Mouse (Mus musculus) stomach, embryonic 16.5 days (tissue): ENCODE measurements around the gene Stxbp1. TPM values are rescaled to one million over a fixed set of nuclear protein-coding genes. Genes with fewer than 3 reads are reported as not detected.

Experiments used
- ATAC-seq: fragments of 200-750 bp; cut with Nextera tagmentation; 2 replicates; pipeline ENCODE4 v1.8.0; 2017; ENCODE audit warnings: moderate number of reproducible peaks, moderate TSS enrichment; ENCODE audit not compliant: insufficient read depth, low FRiP score
- H3K27ac ChIP-seq: fragments of 300-500 bp; sonication (generic); 2 replicates; pipeline ENCODE4 v1.5.1; 2014; ENCODE audit warnings: low read length
- H3K27me3 ChIP-seq: fragments of 300-500 bp; sonication (generic); 2 replicates; pipeline ENCODE4 v1.6.1; 2014; ENCODE audit warnings: low read length, control low read depth, mixed read lengths; ENCODE audit not compliant: control insufficient read depth, insufficient read depth
- H3K36me3 ChIP-seq: fragments of 300-500 bp; sonication (generic); 2 replicates; pipeline ENCODE4 v1.6.1; 2014; ENCODE audit warnings: low read length; ENCODE audit not compliant: control insufficient read depth, insufficient read depth
- H3K4me1 ChIP-seq: fragments of 300-500 bp; sonication (generic); 2 replicates; pipeline ENCODE4 v1.6.1; 2014; ENCODE audit warnings: low read length, control low read depth, mixed read lengths; ENCODE audit not compliant: control insufficient read depth, insufficient read depth
- H3K4me2 ChIP-seq: fragments of 300-500 bp; sonication (generic); 2 replicates; pipeline ENCODE4 v1.6.1; 2014; ENCODE audit warnings: low read depth, low read length, mixed read lengths
- H3K4me3 ChIP-seq: fragments of 300-500 bp; sonication (generic); replicated peaks from 2 replicates; pipeline ENCODE4 v1.5.1; 2014; ENCODE audit warnings: mild to moderate bottlenecking, low read length
- H3K9ac ChIP-seq: fragments of 300-500 bp; sonication (generic); 2 replicates; pipeline ENCODE4 v1.6.1; 2014; ENCODE audit warnings: low read length
- H3K9me3 ChIP-seq: fragments of 300-500 bp; sonication (generic); replicated peaks from 2 replicates; pipeline ENCODE4 v1.6.1; 2016; ENCODE audit warnings: low read length, control low read depth; ENCODE audit not compliant: control insufficient read depth
- WGBS: fragments of 180-500 bp; shearing (Covaris S2); extraction: QIAGEN DNeasy Blood & Tissue Kit; methylation state at CpG from one replicate; pipeline ENCODE4 v1.1.7; 2014; 5-methylcytosine and 5-hydroxymethylcytosine counted together
- polyA plus RNA-seq: library from polyadenylated mRNA; unstranded; fragments of >200 nt; fragmentation: Nextera tagmentation; extraction: Ambion mirVana; gene quantifications from 2 replicates; pipeline ENCODE4 v1.2.1, GENCODE M21; 2015

Stxbp1 gene
- polyA plus RNA-seq, 1 experiment from 2014 or later = 20.8 TPM

DNA sequence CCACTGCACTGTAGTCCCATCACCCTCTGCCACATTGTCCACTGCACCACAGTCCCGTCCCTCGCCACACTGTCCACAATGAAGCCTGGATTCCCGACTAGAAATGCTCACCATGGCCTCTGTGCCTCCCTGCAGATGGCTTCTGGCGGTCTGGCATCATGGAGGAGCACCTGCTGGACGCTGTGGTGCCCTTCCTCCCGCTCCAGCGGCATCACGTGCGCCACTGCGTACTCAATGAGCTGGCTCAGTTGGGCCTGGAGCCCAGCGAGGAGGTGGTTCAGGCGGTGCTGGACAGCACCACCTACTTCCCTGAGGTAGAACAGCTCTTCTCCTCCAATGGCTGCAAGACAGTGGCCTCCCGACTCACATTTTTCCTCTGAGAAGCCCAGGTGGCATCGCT lies 85.7 kb downstream of the Stxbp1 start:
- Histone ChIP-seq H3K27ac (no peak overlapping the region), H3K9ac (no peak overlapping the region), H3K36me3 (no peaks in the 10 kb centered on the region), H3K4me2 (no peak overlapping the region), H3K9me3 (no peaks in the 10 kb centered on the region), H3K4me3 (no peak overlapping the region), H3K4me1 (peaks cover 3% of the 10 kb centered on the region; the same call in 1 of the 2 replicates), H3K27me3 (no peaks in the 10 kb centered on the region)
- WGBS = 89% methylated on average over 14 of the region's 14 CpGs
- ATAC-seq = no peak

DNA sequence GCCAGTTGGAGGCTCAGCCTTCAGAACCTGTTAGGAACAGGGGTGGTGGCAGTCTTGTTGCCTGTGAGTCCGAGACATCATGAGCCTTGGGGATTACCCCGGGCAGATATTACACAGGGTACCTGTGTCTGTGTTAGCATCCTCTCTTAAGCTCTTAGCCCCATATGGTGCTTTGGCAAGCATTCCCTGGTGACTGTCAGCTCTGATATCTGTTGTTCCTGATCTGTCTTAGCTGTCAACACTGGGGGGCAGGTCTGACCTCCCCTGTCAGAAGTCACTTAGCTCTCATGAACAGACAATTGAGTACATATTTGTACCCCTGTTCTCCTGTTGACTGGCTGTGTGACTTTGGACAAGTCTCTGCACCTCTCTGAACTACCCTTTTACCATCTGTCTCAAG lies 88.0 kb downstream of the Stxbp1 start:
- H3K27ac ChIP-seq = no peak overlapping the region
- 86% methylated on average over 2 of the region's 2 CpGs for WGBS
- H3K9me3 ChIP-seq = no peaks in the 10 kb centered on the region
- peaks cover 3% of the 10 kb centered on the region; the same call in 1 of the 2 replicates for H3K4me1 ChIP-seq
- H3K27me3 ChIP-seq = no peaks in the 10 kb centered on the region
- H3K4me3 ChIP-seq = no peak overlapping the region
- no peaks in the 10 kb centered on the region for H3K36me3 ChIP-seq
- no peak overlapping the region for H3K9ac ChIP-seq
- H3K4me2 ChIP-seq = no peak overlapping the region
- ATAC-seq = no peak

DNA sequence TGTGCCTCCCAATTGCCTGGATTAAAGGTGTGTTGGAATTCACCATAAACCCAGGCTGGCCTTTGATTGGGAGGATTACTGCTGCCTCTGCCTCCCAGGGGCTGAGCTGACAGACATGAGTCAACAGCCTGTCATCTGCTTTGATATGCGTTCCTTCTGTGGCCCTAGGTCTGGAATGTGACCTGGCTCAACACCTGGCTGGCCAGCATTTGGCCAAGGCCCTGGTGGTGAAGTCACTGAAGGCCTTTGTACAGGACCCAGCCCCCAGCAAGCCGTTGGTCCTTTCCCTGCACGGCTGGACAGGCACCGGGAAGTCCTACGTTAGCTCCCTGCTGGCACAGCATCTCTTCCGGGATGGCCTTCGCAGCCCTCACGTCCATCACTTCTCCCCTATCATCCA lies 88.5 kb downstream of the Stxbp1 start:
- no peak overlapping the region for H3K27ac ChIP-seq
- H3K9ac ChIP-seq = no peak overlapping the region
- peaks cover 3% of the 10 kb centered on the region; the same call in 1 of the 2 replicates for H3K4me1 ChIP-seq
- no peak overlapping the region for H3K4me2 ChIP-seq
- ATAC-seq = no peak
- WGBS = 56% methylated on average over 8 of the region's 8 CpGs
- no peaks in the 10 kb centered on the region for H3K27me3 ChIP-seq
- H3K9me3 ChIP-seq = no peaks in the 10 kb centered on the region
- H3K36me3 ChIP-seq = no peaks in the 10 kb centered on the region
- H3K4me3 ChIP-seq = no peak overlapping the region

DNA sequence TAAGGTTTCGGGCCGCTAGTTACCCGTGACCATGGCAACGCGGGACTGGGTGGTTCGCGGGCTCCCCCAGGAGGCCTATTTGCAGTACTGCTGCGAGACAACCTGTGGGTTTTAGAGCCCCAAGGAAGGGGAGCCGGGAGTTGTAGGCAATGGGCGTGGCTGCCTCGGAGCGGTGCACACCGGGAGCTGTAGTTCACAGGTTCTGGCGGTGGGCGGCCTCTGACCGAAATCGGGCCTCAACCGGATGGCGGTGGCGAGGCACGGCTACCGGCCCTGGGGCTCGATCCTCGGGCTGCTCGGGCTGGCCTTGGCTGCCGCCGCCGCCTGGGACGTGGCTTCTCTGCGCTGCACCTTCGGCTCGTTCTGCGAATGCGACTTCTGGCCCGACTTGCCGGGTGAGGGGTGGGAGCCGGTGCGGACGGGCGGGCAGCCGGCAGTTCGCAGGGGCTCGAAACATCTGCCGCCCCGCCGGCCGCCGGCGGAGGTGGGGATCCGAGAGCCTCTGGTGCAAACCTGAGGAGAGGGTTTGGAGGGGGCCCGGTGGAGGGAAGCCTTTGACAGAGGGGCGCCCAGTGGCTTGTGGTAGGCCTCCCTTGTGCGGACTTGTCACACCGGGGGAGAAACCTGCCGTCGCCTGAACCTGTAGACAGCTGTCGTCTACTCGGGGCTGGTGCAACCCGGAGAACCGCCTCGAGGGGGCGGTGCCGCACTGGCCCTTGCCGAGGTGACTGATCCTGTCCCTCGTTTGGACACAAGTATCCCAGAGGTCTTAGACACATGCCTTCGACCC lies 89.8 kb downstream of the Stxbp1 start, which contains the start of gene Tor2a:
Tor2a (plus strand) TSS at position 179 of the 790 bp plus-strand sequence.
- Histone ChIP-seq H3K27ac (peak within 1 kb of the TSS; percentile 90), H3K9me3 (no peaks in the 10 kb centered on the region), H3K36me3 (no peaks in the 10 kb centered on the region), H3K4me3 (peak within 1 kb of the TSS; percentile 72), H3K4me1 (peaks cover 3% of the 10 kb centered on the region; the same call in 1 of the 2 replicates), H3K9ac (peak within 1 kb of the TSS; percentile 89), H3K27me3 (no peaks in the 10 kb centered on the region), H3K4me2 (peak within 1 kb of the TSS; percentile 56)
- WGBS = under 1% methylated on average over 66 of the region's 66 CpGs
- peak; percentile 96 for ATAC-seq

DNA sequence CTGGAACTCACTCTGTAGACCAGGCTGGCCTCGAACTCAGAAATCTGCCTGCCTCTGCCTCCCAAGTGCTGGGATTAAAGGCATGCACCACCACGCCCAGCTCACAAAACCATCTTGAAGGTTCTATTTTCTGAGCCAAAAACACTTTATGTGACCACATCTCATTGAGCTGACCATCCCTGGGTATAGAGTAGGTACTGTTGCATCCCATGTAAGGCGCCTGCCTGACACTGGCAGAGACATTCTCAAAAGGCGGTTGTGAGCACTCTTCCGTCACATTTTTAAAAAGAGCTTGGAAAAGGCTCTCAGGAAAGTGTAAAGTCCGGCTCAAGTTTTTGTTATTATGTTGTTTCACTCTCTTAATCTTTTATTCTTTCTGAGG lies 90.4 kb downstream of the Stxbp1 start:
- 37% methylated on average over 6 of the region's 6 CpGs for WGBS
- peaks cover 3% of the 10 kb centered on the region; the same call in 1 of the 2 replicates for H3K4me1 ChIP-seq

DNA sequence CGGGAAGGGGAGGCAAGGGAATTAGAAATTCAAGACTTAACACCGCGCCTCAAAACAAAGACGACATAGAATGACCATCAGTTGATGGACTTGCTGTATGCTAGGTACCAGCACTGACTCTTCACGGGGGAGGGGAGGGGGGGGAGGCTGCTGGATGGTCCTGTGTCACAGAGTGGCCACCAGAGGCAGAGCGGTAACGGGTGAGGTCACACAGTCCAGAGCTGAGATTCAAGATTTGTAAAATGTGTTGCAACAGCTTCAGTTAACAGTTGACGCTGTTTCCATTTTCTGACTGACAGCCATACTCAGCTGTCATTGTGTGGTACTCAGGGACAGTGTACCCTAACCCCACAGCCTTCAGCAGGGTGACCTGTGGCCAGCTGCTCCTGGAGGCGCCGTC lies 94.9 kb downstream of the Stxbp1 start:
- Histone ChIP-seq H3K9me3 (no peaks in the 10 kb centered on the region), H3K4me1 (0 out of 2 replicates have a peak, but pooled peaks cover 6% of the 10 kb centered on the region), H3K4me2 (peak overlapping the region; percentile 59; the same call in 1 of the 2 replicates), H3K36me3 (no peaks in the 10 kb centered on the region), H3K27me3 (no peaks in the 10 kb centered on the region), H3K27ac (no peak overlapping the region), H3K4me3 (no peak overlapping the region), H3K9ac (no peak overlapping the region)
- WGBS = 70% methylated on average over 10 of the region's 10 CpGs
- ATAC-seq = no peak

More for the DNA sequence above, 90.4 kb downstream of the Stxbp1 start:
- no peak overlapping the region for H3K4me3 ChIP-seq
- no peak overlapping the region for H3K9ac ChIP-seq
- no peaks in the 10 kb centered on the region for H3K36me3 ChIP-seq
- no peaks in the 10 kb centered on the region for H3K27me3 ChIP-seq
- no peaks in the 10 kb centered on the region for H3K9me3 ChIP-seq
- ATAC-seq = peak; percentile 5; the same call in 1 of the 2 replicates
- H3K27ac ChIP-seq = no peak overlapping the region
- no peak overlapping the region for H3K4me2 ChIP-seq

DNA sequence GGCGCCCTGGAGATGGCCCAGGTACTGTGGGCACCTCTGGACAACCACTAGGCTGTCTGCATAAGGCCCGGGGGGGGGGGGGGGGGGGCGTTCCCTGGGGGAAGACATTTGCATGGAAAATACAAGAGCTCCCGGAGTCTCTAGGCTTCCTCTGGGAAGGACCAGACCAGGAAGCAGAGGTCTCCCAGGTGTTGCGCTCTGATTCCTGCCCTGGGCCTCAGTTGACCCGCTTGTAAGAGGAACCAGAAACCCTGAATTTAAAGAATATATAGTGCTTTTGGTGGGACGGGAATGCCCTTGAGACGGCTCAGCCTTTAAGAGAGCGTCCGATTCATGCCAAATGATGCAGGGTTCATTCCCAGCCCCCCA lies 95.4 kb downstream of the Stxbp1 start:
- Histone ChIP-seq H3K4me2 (peak overlapping the region; percentile 59), H3K9ac (peak overlapping the region; percentile 61), H3K27me3 (no peaks in the 10 kb centered on the region), H3K4me1 (0 out of 2 replicates have a peak, but pooled peaks cover 6% of the 10 kb centered on the region), H3K4me3 (peak overlapping the region; percentile 45), H3K27ac (peak overlapping the region; percentile 22; the same call in 1 of the 2 replicates), H3K9me3 (no peaks in the 10 kb centered on the region), H3K36me3 (no peaks in the 10 kb centered on the region)
- WGBS = 36% methylated on average over 8 of the region's 10 CpGs
- peak; percentile 32 for ATAC-seq

DNA sequence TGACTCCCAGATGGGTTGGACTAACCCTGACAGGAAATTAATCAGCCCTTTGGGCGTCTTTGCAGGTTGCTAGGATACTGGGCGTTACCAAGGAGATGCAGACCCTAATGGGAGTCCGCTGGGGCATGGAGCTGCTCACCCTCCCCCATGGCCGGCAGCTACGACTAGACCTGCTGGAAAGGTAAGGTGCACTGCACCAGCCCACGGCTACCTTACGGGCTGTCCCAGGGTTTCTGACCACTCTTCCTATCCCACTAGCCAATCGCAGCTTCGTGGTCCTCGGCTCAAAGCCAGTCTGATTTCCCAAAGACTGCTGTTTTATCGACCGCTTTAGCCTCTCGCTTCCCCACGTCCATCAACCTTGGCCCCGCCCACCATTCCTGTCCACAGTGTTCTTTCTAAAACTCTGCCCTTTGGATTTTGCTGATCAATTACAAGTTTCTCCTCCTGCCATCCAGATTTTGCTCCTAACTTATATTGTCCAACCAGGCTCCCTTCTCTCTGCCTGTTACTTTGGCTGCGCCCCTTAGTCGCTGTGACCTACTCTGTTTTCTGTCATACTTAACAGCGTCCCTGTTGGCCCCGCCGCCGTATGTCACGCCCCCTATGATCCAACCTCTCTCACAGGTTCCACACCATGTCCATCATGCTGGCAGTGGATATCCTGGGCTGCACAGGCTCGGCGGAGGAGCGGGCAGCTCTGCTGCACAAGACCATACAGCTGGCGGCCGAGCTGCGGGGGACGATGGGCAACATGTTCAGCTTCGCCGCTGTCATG lies 96.0 kb downstream of the Stxbp1 start:
- Histone ChIP-seq H3K4me1 (0 out of 2 replicates have a peak, but pooled peaks cover 6% of the 10 kb centered on the region), H3K27ac (0 out of 2 replicates have a peak overlapping the region, but pooled peaks have one; percentile 22), H3K27me3 (no peaks in the 10 kb centered on the region), H3K9me3 (no peaks in the 10 kb centered on the region), H3K4me3 (peak overlapping the region; percentile 45), H3K4me2 (peak overlapping the region; percentile 59), H3K9ac (peak overlapping the region; percentile 61), H3K36me3 (no peaks in the 10 kb centered on the region)
- 21% methylated on average over 31 of the region's 31 CpGs for WGBS
- ATAC-seq = peak; percentile 90

DNA sequence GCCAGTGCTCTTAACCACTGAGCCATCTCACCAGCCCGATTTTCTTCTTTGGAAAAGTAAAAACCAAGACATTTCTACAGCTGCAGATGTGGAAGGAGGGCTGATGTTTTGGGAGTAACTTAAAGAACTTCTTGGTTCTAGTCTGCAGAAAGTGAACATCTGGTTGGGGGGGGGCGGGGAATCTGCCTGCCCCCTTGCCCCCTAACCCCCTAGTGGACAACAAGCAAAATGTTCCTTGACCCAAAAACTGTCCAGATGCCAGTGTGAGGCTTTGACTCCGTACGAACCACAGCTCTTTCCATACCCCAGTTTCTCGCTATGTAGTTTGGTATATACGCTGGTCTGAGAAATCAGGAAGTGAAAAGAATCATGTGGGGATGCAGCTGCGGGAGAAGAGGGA lies 96.8 kb downstream of the Stxbp1 start:
- H3K27ac ChIP-seq = no peak overlapping the region

More for the DNA sequence above, 96.8 kb downstream of the Stxbp1 start:
- H3K9ac ChIP-seq = no peak overlapping the region
- no peak overlapping the region for H3K4me2 ChIP-seq
- no peaks in the 10 kb centered on the region for H3K27me3 ChIP-seq
- H3K36me3 ChIP-seq = no peaks in the 10 kb centered on the region
- 71% methylated on average over 7 of the region's 7 CpGs for WGBS
- no peak for ATAC-seq
- H3K9me3 ChIP-seq = no peaks in the 10 kb centered on the region
- 0 out of 2 replicates have a peak, but pooled peaks cover 6% of the 10 kb centered on the region for H3K4me1 ChIP-seq
- no peak overlapping the region for H3K4me3 ChIP-seq
